Mouse (Mus musculus): ENCODE measurements around the gene Slc41a1. TPM values are rescaled to one million over a fixed set of nuclear protein-coding genes. Genes with fewer than 3 reads are reported as not detected.
"Not testable (repeated sequence)": the region's sequence is repeated elsewhere in the genome, so short reads cannot be mapped to it uniquely, and the experiment has no call there.

Slc41a1 gene
- polyA plus RNA-seq, 1 experiment from 2014 or later, result 14.1 TPM

GRCm38 (mm10) chr1:131812631-131813295, 14.5 kb upstream of the Slc41a1 start:
- Histone ChIP-seq H3K27me3 (no peaks in the 10 kb centered on the region), H3K4me3 (replicated peaks) (no peak overlapping the region), H3K27ac (no peak overlapping the region), H3K9me3 (no peaks in the 10 kb centered on the region), H3K9ac (replicated peaks) (no peak overlapping the region), H3K4me2 (replicated peaks) (no peak overlapping the region), H3K4me1 (replicated peaks) (no peaks in the 10 kb centered on the region), H3K36me3 (no peaks in the 10 kb centered on the region)
- ATAC-seq, result no peak
- WGBS, result 79% methylated on average over 9 of the region's 9 CpGs

GRCm38 (mm10) chr1:131813731-131814130, 13.6 kb upstream of the Slc41a1 start:
- Histone ChIP-seq H3K4me1 (replicated peaks) (no peaks in the 10 kb centered on the region), H3K9ac (replicated peaks) (no peak overlapping the region), H3K4me2 (replicated peaks) (no peak overlapping the region), H3K4me3 (replicated peaks) (no peak overlapping the region), H3K36me3 (no peaks in the 10 kb centered on the region), H3K27me3 (no peaks in the 10 kb centered on the region), H3K9me3 (no peaks in the 10 kb centered on the region), H3K27ac (no peak overlapping the region)
- WGBS, result 92% methylated on average over 4 of the region's 4 CpGs
- no peak for ATAC-seq

GRCm38 (mm10) chr1:131814191-131814590, 13.1 kb upstream of the Slc41a1 start:
- Histone ChIP-seq H3K4me3 (replicated peaks) (no peak overlapping the region), H3K27ac (no peak overlapping the region), H3K9ac (replicated peaks) (no peak overlapping the region), H3K9me3 (no peaks in the 10 kb centered on the region), H3K4me2 (replicated peaks) (no peak overlapping the region), H3K4me1 (replicated peaks) (no peaks in the 10 kb centered on the region), H3K36me3 (no peaks in the 10 kb centered on the region), H3K27me3 (no peaks in the 10 kb centered on the region)
- ATAC-seq, result no peak
- 84% methylated on average over 3 of the region's 3 CpGs for WGBS

- H3K4me2 ChIP-seq (replicated peaks), result no peak overlapping the region
- H3K9me3 ChIP-seq, result no peaks in the 10 kb centered on the region
- H3K27ac ChIP-seq, result no peak overlapping the region
- no peak for ATAC-seq
- H3K4me3 ChIP-seq (replicated peaks), result no peak overlapping the region
- no peak overlapping the region for H3K9ac ChIP-seq (replicated peaks)
- 82% methylated on average over 6 of the region's 6 CpGs for WGBS
- H3K27me3 ChIP-seq, result no peaks in the 10 kb centered on the region
- H3K36me3 ChIP-seq, result no peaks in the 10 kb centered on the region
- no peaks in the 10 kb centered on the region for H3K4me1 ChIP-seq (replicated peaks)
Measured at GRCm38 (mm10) chr1:131816886-131817285, 10.4 kb upstream of the Slc41a1 start.

GRCm38 (mm10) chr1:131820353-131820752, 6.9 kb upstream of the Slc41a1 start:
- not testable (repeated sequence) for H3K4me3 ChIP-seq (replicated peaks); H3K36me3 ChIP-seq; H3K9ac ChIP-seq (replicated peaks); H3K27me3 ChIP-seq; H3K9me3 ChIP-seq; H3K4me2 ChIP-seq (replicated peaks); ATAC-seq; H3K4me1 ChIP-seq (replicated peaks); H3K27ac ChIP-seq
- WGBS, result 82% methylated on average over 8 of the region's 9 CpGs

- no peaks in the 10 kb centered on the region for H3K4me1 ChIP-seq (replicated peaks)
- no peak overlapping the region for H3K4me2 ChIP-seq (replicated peaks)
- no peak overlapping the region for H3K9ac ChIP-seq (replicated peaks)
- 85% methylated on average over 10 of the region's 10 CpGs for WGBS
- H3K36me3 ChIP-seq, result no peaks in the 10 kb centered on the region
- H3K27ac ChIP-seq, result no peak overlapping the region
- no peaks in the 10 kb centered on the region for H3K9me3 ChIP-seq
- H3K27me3 ChIP-seq, result no peaks in the 10 kb centered on the region
- H3K4me3 ChIP-seq (replicated peaks), result no peak overlapping the region
- ATAC-seq, result no peak
Measured at GRCm38 (mm10) chr1:131820887-131821328, 6.4 kb upstream of the Slc41a1 start.

- no peak for ATAC-seq
- no peaks in the 10 kb centered on the region for H3K36me3 ChIP-seq
- no peak overlapping the region for H3K4me3 ChIP-seq (replicated peaks)
- 80% methylated on average over 8 of the region's 8 CpGs for WGBS
- H3K27me3 ChIP-seq, result no peaks in the 10 kb centered on the region
- H3K27ac ChIP-seq, result no peak overlapping the region
- H3K9ac ChIP-seq (replicated peaks), result no peak overlapping the region
- no peak overlapping the region for H3K4me2 ChIP-seq (replicated peaks)
- no peaks in the 10 kb centered on the region for H3K9me3 ChIP-seq
- H3K4me1 ChIP-seq (replicated peaks), result peaks cover 6% of the 10 kb centered on the region
Measured at GRCm38 (mm10) chr1:131822292-131822691, 5.0 kb upstream of the Slc41a1 start.

GRCm38 (mm10) chr1:131822856-131823492, 4.3 kb upstream of the Slc41a1 start:
- Histone ChIP-seq H3K4me2 (replicated peaks) (no peak overlapping the region), H3K36me3 (no peaks in the 10 kb centered on the region), H3K4me1 (replicated peaks) (peaks cover 6% of the 10 kb centered on the region), H3K9me3 (no peaks in the 10 kb centered on the region), H3K4me3 (replicated peaks) (no peak overlapping the region), H3K9ac (replicated peaks) (no peak overlapping the region), H3K27me3 (no peaks in the 10 kb centered on the region), H3K27ac (no peak overlapping the region)
- no peak for ATAC-seq
- 94% methylated on average over 1 of the region's 1 CpGs for WGBS

GRCm38 (mm10) chr1:131823563-131823962, 3.7 kb upstream of the Slc41a1 start:
- H3K4me1 ChIP-seq (replicated peaks), result peaks cover 9% of the 10 kb centered on the region
- no peak overlapping the region for H3K9ac ChIP-seq (replicated peaks)
- no peak overlapping the region for H3K4me3 ChIP-seq (replicated peaks)
- no peaks in the 10 kb centered on the region for H3K36me3 ChIP-seq
- H3K27me3 ChIP-seq, result no peaks in the 10 kb centered on the region
- H3K9me3 ChIP-seq, result no peaks in the 10 kb centered on the region
- no peak overlapping the region for H3K27ac ChIP-seq
- no peak overlapping the region for H3K4me2 ChIP-seq (replicated peaks)
- WGBS, result 71% methylated on average over 5 of the region's 5 CpGs
- ATAC-seq, result no peak

GRCm38 (mm10) chr1:131824528-131825181, 2.6 kb upstream of the Slc41a1 start:
- Histone ChIP-seq H3K9me3 (no peaks in the 10 kb centered on the region), H3K27ac (no peak overlapping the region), H3K4me3 (replicated peaks) (no peak overlapping the region), H3K27me3 (no peaks in the 10 kb centered on the region), H3K36me3 (no peaks in the 10 kb centered on the region), H3K9ac (replicated peaks) (no peak overlapping the region), H3K4me2 (replicated peaks) (no peak overlapping the region), H3K4me1 (replicated peaks) (peaks cover 20% of the 10 kb centered on the region)
- no peak for ATAC-seq
- 91% methylated on average over 11 of the region's 11 CpGs for WGBS

GRCm38 (mm10) chr1:131827787-131828258, 530 bp downstream of the Slc41a1 start:
- Histone ChIP-seq H3K9me3 (no peaks in the 10 kb centered on the region), H3K36me3 (peaks cover 10% of the 10 kb centered on the region), H3K4me3 (replicated peaks) (peak overlapping the region; percentile 61), H3K4me2 (replicated peaks) (peak overlapping the region; percentile 86), H3K9ac (replicated peaks) (peak overlapping the region; percentile 76), H3K27ac (peak overlapping the region; percentile 80), H3K27me3 (no peaks in the 10 kb centered on the region), H3K4me1 (replicated peaks) (peaks cover 47% of the 10 kb centered on the region)
- peak; percentile 95 for ATAC-seq
- under 1% methylated on average over 36 of the region's 36 CpGs for WGBS

Measured in midbrain, embryonic 13.5 days (tissue).